Mouse (Mus musculus) frontal cortex, postnatal 10 days (tissue): Measurements from ENCODE around the gene Hinfp.
"Not testable (repeated sequence)": the region's sequence is repeated elsewhere in the genome, so short reads cannot be mapped to it uniquely, and the experiment has no call there.

ENCODE experiments used
- DNase-seq, 2 experiments: peaks; one replicate each; pipeline ENCODE4 v3.0.0; 2022; ENCODE audit warnings: low spot score in 2 of 2, mixed read lengths in 1 of 2

Gene Hinfp

DNA sequence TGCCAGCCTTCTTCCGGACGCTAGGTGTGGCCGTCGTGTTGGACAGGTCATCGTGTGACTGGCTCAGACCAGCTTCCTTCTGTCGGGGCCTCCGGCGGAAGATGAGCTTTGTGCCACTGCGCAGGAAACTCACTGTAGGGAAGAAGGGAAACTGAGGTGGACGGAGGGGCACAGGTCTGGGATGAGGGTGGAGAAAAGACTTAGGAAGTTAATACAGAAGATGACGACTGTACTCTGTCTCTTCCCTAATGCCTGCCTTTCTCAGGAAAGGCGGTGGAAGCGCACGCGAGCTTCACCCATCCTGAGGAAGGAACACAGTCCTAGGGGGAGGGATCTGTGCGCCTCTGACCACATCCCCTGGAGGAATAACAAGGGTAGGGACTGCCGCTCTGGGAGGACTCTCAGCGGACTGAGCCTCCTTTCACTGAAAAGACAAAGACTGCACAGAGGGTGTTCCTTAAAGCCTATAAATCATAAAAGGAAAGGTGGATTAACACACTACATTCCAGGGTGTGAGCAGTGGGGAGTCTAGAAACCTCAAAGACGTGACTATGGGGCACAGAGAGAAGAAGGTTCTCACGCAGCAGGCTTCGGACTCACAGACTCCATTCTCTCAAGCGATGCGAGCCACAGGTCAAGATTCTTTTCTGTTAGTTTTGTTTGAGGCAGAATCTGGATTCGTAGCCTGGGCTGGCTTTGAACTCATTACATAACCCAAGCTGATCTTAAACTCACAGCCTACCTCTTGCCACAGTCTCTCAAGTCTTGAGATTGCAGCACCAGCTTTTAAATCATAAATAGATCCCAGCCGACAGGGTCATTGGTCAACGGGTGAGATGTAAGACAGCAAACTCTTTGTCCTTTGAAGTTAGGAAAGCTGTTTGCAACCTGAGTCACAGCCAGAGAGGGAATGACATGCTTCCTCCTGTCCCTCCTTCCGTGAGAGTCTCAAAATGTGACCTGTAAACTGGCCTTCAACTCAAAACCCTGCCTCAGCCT, 6.0 kb upstream of the Hinfp start:
- DNase-seq = no peak

DNA sequence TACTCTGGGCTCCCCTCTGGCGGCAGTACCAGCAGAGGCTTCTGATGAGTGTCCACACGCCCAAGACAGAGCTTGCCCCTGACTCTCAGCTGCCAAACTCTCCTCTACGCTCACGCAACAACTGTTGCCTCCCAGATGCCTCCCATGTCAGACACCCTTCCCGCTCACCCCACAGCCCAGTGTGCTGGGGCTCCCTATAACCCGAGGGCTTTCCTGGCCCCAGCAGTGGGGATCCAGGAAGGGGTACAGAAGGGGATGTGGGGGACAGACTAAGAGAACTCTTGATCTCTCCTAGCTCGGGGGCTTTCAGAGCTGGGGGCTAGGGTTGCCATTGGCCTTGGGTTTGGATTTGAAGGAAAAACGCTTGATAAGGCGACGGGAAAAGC, 5.3 kb upstream of the Hinfp start:
- no peak for DNase-seq

DNA sequence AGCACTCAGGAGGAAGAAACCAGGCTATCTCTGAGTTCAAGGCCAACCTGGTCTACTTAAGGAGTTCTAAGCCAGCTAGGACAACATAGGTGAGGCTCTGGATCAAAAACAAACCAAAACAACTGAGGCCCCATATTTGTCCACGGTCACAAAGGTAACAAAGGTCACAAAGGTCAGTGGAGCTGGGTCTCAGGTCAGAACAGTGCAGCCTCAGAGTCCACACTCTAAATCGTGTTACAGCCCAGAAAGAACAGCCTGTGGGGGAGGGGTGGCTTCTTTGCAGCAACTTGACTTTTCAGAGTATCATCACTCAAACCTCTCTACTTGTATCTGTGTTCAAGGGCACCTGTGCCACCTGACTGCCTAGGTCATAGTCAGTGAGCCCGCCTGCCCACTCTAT, 4.3 kb upstream of the Hinfp start:
- no peak for DNase-seq

DNA sequence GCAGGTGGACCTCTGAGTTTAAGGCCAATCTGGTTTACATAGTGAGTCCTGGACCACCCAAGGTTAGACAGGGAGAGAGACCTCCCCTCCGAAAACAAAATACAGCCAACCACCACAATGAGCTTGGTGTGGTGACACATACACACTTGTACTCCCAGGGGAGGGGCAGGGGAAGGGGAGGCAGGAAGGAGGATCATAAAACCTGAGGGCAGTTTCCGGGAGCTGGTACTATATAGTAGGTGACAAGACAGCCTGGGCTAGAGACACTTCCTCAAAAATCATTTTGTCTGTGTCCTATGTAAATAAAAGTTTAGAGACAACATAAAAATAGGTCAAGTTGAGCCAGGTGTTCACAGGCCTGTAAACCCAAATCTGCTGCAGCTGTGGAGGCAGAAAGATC, 1.8 kb upstream of the Hinfp start:
- no peak for DNase-seq

DNA sequence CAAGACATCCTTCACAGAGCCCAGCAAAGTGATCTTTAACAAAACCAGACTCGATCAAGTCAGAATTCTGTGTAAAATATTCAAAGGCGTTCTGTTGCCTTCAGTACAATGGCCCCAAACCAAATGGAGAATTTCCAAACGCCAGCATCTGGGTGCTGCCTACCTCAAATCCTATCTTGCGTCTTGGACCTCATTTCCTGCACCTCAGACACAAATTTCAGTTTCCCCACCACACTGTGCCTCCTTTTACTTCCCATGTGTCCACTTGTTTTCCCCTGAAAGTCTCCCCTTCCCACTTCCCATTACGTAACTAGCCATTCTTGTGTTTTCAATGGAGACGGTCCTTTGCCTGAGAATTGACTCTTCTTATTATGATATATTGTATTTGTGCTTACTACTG, 1.1 kb upstream of the Hinfp start:
- no peak for DNase-seq

DNA sequence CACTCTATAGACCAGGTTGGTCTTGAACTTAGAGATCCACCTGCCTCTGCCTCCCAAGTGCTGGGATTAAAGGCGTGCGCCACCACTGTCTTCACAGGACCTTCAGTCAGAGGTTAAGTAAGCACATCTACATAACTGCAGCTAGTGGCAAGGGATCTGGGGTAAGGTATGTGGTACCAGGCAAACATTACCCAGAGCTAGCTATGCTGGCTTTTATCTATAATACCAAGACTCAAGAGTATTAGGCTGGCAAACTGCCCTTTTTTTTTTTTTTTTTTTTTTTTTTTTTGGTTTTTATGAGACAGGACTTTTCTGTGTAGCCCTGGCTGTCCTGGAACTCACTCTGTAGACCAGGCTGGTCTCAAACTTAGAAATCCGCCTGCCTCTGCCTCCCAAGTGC, 5.5 kb downstream of the Hinfp start:
- not testable (repeated sequence) for DNase-seq

DNA sequence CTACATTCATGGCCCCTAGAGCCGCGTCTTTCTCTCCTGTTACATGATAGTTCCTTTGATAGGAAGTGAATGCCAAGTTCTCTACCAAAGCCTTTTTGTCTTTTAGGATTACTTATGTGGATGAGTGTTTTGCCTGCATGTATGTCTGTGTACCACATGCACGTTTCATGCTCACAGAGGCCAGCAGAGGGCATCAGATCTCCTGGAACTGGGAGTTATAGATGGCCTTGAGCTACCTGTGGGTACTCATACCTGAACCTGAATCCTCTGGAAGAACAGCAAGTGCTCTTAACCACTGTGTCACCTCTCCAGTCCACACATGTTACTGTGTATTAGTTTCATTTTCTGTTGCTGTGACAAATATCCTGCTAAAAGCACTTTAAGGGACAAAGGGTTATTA, 13.0 kb downstream of the Hinfp start:
- DNase-seq = no peak

DNA sequence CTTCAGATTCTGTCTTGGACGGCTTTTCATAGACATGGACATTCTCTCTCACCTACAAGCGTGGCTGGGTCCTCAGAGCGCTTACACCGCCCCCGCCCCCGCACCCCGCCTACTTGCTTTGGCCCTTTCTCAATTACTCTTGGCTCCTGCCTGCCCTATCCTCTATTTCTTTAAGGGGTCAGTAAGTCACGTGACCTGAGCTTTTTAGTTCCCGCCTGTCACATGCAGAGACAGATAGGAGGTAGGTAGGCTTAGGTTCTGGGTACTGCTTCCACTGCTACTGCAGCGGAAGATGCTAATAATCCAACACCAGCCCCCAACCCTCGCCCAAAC, 16.5 kb downstream of the Hinfp start:
- DNase-seq = no peak

DNA sequence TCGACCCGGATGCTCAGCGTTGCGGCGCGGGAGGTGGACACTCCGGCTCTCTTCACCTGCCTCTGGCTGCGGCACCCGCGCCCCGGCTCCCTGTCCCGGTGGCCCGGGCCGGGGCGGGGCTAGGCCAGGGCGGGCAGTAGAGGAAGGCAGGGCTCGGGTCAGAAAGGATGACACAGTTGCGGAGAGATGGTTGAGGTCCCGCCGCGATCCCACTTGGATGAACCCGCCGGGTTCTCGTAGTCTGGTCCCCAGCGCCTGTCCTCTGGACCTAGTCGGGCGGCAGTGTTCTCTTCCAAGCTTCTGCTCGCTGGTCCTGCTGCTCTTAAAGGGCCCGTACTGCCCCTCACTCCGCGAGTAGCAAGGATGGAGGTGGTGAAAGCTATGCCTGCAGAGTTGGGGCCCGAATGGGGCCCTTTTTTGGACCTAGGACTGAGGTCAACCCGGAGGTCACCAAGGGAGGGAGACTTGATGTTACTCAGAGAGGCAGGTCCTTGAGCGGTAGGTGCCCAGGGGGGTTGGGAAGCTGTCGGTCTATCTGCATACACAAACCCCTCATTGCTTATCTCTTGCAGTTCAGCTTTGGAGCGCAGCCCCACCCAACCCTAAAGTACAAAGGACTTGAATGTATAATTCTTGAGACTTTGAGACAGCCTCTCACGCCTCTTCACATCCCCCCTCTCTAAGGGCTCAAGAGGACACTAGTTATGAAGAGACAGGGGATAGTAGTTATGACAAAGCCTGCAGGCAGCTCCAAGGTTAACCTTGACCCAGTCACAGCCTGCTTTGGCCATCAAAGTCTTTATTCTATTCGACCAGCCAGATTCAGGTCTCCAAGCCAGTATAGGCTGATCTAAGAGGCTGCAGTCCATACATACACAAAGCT, 17.2 kb downstream of the Hinfp start, which contains the start of gene Abcg4:
TSS of gene Abcg4 (minus strand) at position 540 of the 883 bp plus-strand sequence.
- peak in 1 of 2 experiments; percentile 56 for DNase-seq

DNA sequence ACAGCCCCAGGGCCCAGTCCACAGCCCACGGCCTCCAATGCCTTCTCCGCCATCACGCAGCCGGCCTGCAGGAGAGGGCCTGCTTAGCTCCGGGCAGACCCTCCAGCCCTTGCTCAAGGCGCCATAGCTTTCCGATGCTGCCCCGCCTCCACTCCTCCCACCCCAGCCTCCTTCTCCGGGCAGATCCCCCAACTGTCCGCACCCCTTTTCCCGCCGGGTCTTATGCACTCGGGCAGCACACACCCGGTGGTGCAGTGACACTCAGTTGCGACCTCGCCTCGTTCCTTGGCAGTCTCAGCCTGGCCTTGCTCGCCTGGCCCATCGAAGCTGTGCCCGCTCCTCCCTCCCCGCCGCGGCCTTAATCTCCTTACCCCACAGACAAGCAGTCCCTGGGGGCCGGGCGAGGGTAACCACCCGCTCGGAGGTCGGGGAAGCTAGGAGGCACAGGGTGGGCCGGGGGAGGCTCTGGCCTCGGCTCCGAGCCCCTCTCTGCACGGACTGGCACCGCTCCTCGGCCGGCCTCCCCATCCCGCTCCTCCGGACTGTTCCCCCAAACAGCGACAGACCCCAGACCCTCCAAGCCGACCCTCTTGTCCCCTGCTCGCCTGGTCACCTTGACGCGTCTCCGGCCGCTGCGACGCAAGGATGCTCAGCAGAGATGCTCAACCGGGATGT, 17.9 kb downstream of the Hinfp start:
- DNase-seq = peak in 1 of 2 experiments; percentile 45

DNA sequence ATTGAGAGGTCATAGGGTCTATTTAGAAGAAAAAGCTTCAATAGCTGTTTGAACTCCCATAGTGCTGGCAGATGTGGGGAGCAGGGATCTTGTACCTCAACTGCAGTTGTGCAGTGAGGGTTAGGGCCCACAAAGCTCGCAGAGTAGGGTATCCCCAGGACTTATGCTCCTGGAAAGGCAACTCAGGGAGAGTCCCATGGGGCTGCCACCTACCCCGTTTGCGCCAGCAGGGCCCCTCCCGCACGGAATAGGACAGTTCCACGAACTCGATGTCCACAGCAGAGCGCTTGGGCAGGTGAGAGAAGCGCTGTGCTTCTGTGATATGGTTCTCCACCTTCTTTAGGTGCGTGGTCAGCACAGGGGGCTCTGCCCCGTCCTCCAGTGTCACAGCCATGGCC, 18.5 kb downstream of the Hinfp start:
- DNase-seq = no peak

DNA sequence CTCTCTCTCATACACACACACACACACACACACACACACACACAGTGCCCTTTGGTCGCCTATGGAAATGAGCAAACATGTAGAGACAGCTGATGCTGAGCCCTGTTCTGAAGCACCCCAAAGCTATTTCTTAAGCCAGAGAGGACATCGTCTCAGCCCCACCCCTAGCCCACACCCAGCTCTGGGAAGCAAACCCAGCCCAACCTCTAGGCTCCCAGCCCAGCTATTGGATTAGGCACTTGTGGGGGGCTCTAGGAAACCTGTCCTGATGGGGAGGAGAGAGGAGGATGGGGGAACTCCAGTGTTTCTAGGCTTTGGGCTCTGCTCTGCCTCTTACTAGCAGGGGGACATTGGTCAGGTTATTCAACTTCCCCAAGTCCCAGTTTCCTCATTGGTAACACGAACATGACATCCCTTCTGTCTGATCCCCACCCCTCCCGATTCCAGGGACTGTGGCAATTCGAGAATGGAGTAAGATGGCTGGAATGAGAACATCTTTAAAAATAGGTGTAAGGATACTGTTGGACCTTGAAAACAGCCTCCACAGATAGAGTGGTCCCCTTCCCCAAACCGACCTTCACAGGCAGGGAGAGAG, 19.1 kb downstream of the Hinfp start:
- no peak for DNase-seq

DNA sequence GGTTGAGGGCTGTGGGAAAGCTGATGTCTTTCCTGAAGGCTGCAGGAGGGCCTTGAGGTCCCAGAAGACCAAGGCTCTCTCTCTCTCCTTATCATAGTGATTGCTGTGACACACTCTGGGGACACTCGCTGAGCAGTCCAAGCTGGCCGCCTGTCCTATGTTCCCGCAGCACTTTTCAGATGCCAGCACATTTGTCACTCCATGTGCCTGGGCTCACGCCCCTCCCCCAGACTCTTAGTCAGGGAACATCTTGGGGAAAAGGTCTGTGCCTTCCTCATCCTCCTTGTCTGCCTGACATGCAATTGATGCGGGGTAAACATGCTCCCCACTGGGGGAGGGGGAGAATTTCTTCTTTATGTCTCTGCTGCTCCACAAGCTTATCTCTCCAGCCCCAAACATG, 22.3 kb downstream of the Hinfp start:
- no peak for DNase-seq

DNA sequence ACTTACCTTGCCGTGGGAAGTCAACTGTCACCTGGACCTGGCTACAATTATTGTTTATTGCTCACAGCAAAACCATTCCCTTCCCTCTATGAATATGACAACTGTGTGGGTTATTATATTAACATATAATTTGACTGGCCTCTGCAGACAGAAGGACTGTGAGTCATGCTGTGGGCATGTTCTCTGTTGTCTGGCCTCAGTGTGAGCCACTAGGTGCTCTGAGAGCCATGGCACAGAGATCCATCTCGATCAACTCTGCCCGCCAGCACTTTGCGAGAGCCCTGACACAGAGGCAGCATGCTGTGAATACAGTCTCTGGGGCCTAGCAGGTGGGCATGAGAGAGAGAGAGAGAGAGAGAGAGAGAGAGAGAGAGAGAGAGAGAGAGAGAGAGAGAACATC, 35.5 kb downstream of the Hinfp start:
- DNase-seq = no peak

DNA sequence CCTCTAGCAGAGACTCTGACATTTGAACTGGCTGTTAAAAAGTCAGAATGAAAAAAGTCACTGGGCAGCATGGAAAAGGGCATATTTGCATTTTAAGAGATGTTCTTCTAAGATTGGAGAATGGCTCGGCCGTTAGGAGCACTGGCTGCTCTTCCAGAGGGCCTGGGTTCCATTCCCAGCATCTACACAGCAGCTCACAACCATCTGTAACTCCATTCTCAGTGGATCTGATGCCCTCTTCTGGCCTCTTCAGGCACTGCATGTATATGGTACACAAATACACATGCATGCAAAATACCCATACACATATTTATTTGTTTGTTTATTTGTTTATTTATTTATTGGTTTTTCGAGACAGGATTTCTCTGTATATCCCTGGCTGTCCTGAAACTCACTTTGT, 36.4 kb downstream of the Hinfp start:
- no peak for DNase-seq

DNA sequence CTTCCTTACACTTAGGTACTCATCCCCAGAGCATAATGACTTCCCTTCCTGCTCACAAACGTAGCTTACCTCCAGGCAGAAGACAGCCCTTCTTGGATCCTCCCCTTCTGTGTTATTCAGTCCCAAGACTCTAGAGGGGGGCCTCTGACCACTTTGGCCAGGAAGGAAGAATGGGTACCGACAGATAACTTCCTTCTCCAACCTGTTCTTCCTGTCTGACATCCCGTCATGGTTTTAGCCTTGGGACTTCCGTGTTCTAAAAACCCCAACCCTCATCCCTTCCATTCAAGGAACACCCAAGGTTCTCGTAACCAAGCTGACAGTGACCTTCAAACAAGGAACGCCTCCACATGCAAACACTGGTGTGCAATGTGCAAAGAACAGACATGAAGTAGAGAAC, 37.0 kb downstream of the Hinfp start, which contains the start of gene Nlrx1:
TSS of gene Nlrx1 (minus strand) at position 168 of the 400 bp plus-strand sequence.
- DNase-seq = no peak

DNA sequence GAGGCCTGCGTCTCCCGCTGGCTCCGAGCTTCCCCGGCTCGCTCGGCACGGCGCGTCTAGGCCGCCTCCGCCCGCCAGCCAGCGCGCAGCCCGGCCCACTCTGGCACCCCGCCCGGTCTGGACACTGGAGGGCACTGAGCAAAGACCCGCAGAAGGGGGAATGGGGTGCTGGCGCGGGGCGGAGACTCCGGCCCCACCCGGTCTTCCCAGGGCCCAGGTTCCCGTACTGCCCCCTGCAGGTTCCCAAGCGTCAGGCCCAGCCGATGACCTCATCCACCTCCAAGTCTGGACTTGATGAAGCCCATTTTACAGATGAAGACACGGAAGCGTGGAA, 37.5 kb downstream of the Hinfp start:
- peak; percentile 79 to 81 for DNase-seq

DNA sequence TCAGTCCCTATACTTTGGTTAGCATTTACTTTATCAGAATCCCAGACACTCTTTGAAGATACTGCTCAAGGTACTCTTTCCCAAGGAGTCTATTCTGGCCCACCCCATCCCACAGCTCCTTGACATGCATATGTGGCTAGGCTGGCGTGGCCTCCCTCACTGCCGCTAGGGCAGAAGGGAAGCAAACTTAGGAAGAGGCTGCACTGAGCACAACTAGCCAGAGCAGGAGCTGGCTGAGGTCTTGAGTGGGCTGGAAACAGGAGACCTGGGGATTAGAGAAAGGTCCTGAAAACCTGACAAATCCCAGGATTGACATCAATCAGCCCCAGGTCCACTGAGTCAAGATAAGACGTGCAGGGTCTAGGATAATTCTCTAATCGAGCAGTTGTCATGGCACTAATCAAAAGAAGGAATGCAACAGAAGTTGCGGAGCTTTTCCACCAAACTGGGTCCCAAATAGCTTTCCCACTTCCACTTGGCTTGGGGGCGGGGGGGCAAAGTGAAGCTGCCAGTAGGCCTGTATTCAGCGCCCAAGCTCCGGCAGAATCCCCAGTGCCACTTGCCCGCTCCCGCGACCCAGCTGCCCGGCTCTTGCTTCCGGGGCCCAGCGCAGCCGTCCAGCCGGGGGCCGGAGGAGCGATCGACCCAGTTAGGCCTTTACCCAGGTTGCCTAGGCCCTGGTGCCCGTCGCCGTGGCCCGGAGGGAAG, 38.0 kb downstream of the Hinfp start:
- DNase-seq = no peak

DNA sequence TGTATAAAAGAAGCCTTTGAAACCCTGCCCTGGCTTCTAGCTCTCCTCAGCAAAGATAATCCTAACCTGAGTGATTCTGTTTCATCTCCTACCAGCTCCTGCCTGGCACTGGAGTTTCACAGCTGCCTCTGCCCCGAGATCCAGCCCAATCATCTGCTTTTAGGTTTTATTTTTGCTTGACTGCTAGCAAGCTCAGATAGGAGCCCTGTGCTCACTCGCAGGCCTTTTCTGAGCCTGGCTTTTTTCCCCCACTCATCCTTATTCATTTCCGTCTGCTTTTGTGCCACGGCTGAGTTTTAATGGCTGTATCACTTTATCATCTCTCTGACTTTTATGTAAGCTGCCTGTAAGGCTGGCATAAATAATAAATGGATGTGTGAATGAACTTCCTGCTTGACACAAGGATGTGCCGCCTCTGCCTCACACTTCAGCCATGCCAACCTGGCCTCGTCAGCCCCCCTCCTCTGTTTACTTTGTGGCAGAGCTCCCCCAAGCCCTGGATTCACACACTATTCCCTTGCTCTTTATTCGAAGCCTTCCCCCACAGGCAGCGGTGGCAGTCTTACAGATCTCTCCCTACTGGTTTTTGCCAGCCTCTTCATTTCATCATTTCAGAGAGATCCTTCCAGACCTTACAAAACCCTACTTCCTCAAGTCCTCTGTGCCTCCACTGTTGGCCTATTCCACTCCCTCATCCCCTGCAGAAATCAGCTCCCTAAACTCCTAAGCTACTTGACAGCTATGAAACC, 38.8 kb downstream of the Hinfp start:
- peak in 1 of 2 experiments; percentile 37 for DNase-seq

DNA sequence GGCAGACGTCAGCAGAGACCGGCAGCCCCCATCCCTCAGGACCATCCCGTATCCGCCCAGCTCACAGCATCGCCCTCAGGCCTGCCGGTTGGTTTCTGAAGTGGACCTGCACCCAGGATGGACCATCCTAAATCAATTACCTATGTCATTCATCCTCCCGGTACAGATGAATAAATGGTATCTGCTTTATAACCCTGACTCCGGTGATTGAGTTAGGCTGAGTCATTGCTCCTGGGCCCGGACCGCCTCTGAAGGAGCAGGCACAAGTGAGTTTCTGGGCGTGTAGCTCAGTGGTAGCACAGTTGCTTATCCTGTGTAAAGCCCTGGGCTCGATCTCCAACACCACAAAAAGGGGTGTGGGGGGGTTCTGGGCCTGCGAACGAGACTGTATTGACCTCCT, 44.1 kb downstream of the Hinfp start:
- DNase-seq = no peak
